In the genomic region with DNA sequence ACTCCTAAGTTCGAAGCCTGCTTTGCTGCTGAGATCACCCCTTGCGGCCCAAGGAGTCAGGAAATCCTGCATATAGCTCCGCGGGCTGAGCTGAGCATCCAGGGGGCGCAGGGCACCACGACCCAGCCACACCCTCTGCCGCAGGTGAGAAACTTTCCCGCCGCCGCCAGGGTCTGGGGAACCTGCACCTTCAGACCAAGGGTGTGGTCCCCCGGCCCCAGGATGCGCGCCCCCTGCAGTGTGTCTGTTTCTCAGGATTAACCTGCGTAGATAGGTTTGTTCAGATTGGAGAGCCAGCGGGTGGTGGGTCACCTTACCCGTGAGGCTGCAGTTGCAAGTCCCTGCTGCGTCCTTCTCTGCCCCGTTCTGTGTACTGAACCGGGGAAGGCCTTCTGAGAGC, we compare ENCODE assay signal across 8 mouse cellular contexts. TPM values are rescaled to one million over a fixed set of nuclear protein-coding genes. Genes with fewer than 3 reads are reported as not detected.
DNase-seq lines count a peak whose midpoint lies in the region; ATAC-seq and TF ChIP-seq lines count a peak whose summit lies in the region.

No protein-coding gene starts in this region.

- H3K4me1 ChIP-seq in kidney, postnatal 0 days (replicated peaks; ENCODE audit: insufficient read depth, low read length), result peaks cover 9% of the 10 kb centered on the region; the same call in 1 of the 2 replicates
- peaks cover 2 to 8% of the 10 kb centered on the region in 2 experiments; a peak in 3 of 4 replicates for H3K4me1 ChIP-seq in ES-E14 (ENCODE audit: control insufficient read depth in 2 of 2, insufficient read depth in 2 of 2, low read length in 2 of 2, poor library complexity in 1 of 2)
- H3K4me1 ChIP-seq in hindbrain, embryonic 12.5 days, result peaks cover 13% of the 10 kb centered on the region
- H3K4me1 ChIP-seq in midbrain, embryonic 12.5 days, result peaks cover 9% of the 10 kb centered on the region; the same call in 1 of the 2 replicates

- DNase-seq in kidney, postnatal 0 days (ENCODE audit: low spot score), result no peak
- DNase-seq in kidney, adult 8-10 months, result no peak
- DNase-seq in ES-E14 (ENCODE audit: low read depth, low spot score), result peak; percentile 17
- peak; percentile 14 to 23 for DNase-seq in cerebellum, postnatal 4 days (ENCODE audit: low spot score in 2 of 2)
- DNase-seq in embryo, embryonic 9.5 days (ENCODE audit: extremely low spot score), result no peak
- DNase-seq in c-Kit-positive CD71-positive TER-119-positive erythroid progenitor cells, embryonic 14.5 days (ENCODE audit: low spot score), result no peak

- no peaks in the 10 kb centered on the region for H3K9me3 ChIP-seq in kidney, postnatal 0 days (replicated peaks; ENCODE audit: low read length)
- H3K9me3 ChIP-seq in ES-E14 (ENCODE audit: control insufficient read depth, insufficient read depth, low read depth, low read length), result no peaks in the 10 kb centered on the region
- no peaks in the 10 kb centered on the region for H3K9me3 ChIP-seq in hindbrain, embryonic 12.5 days (replicated peaks)
- H3K9me3 ChIP-seq in midbrain, embryonic 12.5 days, result no peaks in the 10 kb centered on the region

- no peak for TF ChIP-seq CTCF in kidney, postnatal 0 days (IDR thresholded peaks at IDR 0.05; ENCODE audit: low read depth)

- WGBS in kidney, postnatal 0 days, result under 1% methylated on average over 19 of the region's 19 CpGs
- under 1% methylated on average over 19 of the region's 19 CpGs for WGBS in hindbrain, embryonic 12.5 days
- 3% methylated on average over 19 of the region's 19 CpGs for WGBS in midbrain, embryonic 12.5 days

- in situ Hi-C loops in ES-E14 (cut with MboI; ENCODE audit: low sequenced_read_pairs in 2 of 2, unreplicated experiment in 2 of 2), result no loop called here

- peak overlapping the region; percentile 32 for H3K4me3 ChIP-seq in kidney, postnatal 0 days (replicated peaks; ENCODE audit: low read depth, low read length)
- H3K4me3 ChIP-seq in ES-E14 (ENCODE audit: insufficient read depth in 1 of 2, low read depth in 1 of 2, low read length in 2 of 2, poor library complexity in 1 of 2, severe bottlenecking in 1 of 2), result peak overlapping the region; percentile 43 to 60
- H3K4me3 ChIP-seq in hindbrain, embryonic 12.5 days, result peak overlapping the region; percentile 32
- peak overlapping the region; percentile 30 for H3K4me3 ChIP-seq in midbrain, embryonic 12.5 days

- no peak for ATAC-seq in kidney, postnatal 0 days (replicated peaks; ENCODE audit: low FRiP score, low read depth)
- peak; percentile 61 for ATAC-seq in hindbrain, embryonic 12.5 days (ENCODE audit: low FRiP score)
- peak; percentile 50; the same call in 1 of the 2 replicates for ATAC-seq in midbrain, embryonic 12.5 days (ENCODE audit: low FRiP score, low read depth)

- no peaks in the 10 kb centered on the region for H3K36me3 ChIP-seq in kidney, postnatal 0 days (ENCODE audit: insufficient read depth, low read length)
- H3K36me3 ChIP-seq in ES-E14 (ENCODE audit: control insufficient read depth, insufficient read depth, low read length, poor library complexity, severe bottlenecking), result no peaks in the 10 kb centered on the region
- H3K36me3 ChIP-seq in hindbrain, embryonic 12.5 days, result no peaks in the 10 kb centered on the region
- no peaks in the 10 kb centered on the region for H3K36me3 ChIP-seq in midbrain, embryonic 12.5 days

- H3K9ac ChIP-seq in kidney, postnatal 0 days (ENCODE audit: low read depth, low read length), result no peak overlapping the region
- H3K9ac ChIP-seq in ES-E14 (ENCODE audit: insufficient read depth, low read depth, low read length, poor library complexity, severe bottlenecking), result no peak overlapping the region
- H3K9ac ChIP-seq in hindbrain, embryonic 12.5 days, result no peak overlapping the region
- H3K9ac ChIP-seq in midbrain, embryonic 12.5 days (replicated peaks), result no peak overlapping the region; the same call in 1 of the 2 replicates

- H3K27me3 ChIP-seq in kidney, postnatal 0 days (ENCODE audit: insufficient read depth, low read length), result peaks cover 18% of the 10 kb centered on the region
- peaks cover 40% of the 10 kb centered on the region for H3K27me3 ChIP-seq in hindbrain, embryonic 12.5 days
- peaks cover 38% of the 10 kb centered on the region for H3K27me3 ChIP-seq in midbrain, embryonic 12.5 days

- peak overlapping the region; percentile 63 for H3K4me2 ChIP-seq in kidney, postnatal 0 days (ENCODE audit: low read length)
- peak overlapping the region; percentile 66 for H3K4me2 ChIP-seq in hindbrain, embryonic 12.5 days (replicated peaks)
- peak overlapping the region; percentile 54 for H3K4me2 ChIP-seq in midbrain, embryonic 12.5 days (replicated peaks)

- no peak overlapping the region for H3K27ac ChIP-seq in kidney, postnatal 0 days
- no peak overlapping the region for H3K27ac ChIP-seq in ES-E14 (ENCODE audit: insufficient read depth, low read depth, low read length, poor library complexity, severe bottlenecking)
- H3K27ac ChIP-seq in hindbrain, embryonic 12.5 days, result no peak overlapping the region
- H3K27ac ChIP-seq in midbrain, embryonic 12.5 days (replicated peaks), result no peak overlapping the region

TF ChIP-seq in ES-E14, 5 proteins besides CTCF, POLR2A, EP300 and RAD21:
- no peak for TF ChIP-seq HCFC1 (IDR thresholded peaks at IDR 0.05; ENCODE audit: borderline replicate concordance, insufficient read depth, low read length)
- TF ChIP-seq ZC3H11A (IDR thresholded peaks at IDR 0.05; ENCODE audit: borderline replicate concordance, low read depth, low read length), result no peak
- TF ChIP-seq ZNF384 (IDR thresholded peaks at IDR 0.05; ENCODE audit: low read depth, low read length), result no peak
- TF ChIP-seq MAFK (IDR thresholded peaks at IDR 0.05; ENCODE audit: insufficient read depth, low read depth, low read length), result no peak
- TF ChIP-seq CHD2 (IDR thresholded peaks at IDR 0.05; ENCODE audit: low read depth, low read length), result no peak

RNA-seq across cellular contexts. Expression of a gene that starts 0.4 kb away (rescaled TPM):
- 0.05 and 0.14 TPM in 2 replicates for polyA plus RNA-seq in kidney, postnatal 0 days (2015; fragmentation: Nextera tagmentation; extraction: Ambion mirVana)
- total RNA-seq in ES-E14 (2012; rRNA removed), result not detected in 2 replicates
- 0.35 and 0.59 TPM in 2 replicates for polyA plus RNA-seq in hindbrain, embryonic 12.5 days (2016; fragmentation: Nextera tagmentation; extraction: Ambion mirVana)
- polyA plus RNA-seq in midbrain, embryonic 12.5 days (2016; fragmentation: Nextera tagmentation; extraction: Ambion mirVana), result 0.09 TPM in 1 of 2 replicates, not detected in the other

Comparison
In these comparisons a context has a peak if more than half of its experiments do, and no peak if none do; other contexts are left out.
1. DNase-seq: peak in ES-E14 (single experiment) and cerebellum, postnatal 4 days (2 of 2); none in kidney, postnatal 0 days (single experiment), kidney, adult 8-10 months (0 of 2), embryo, embryonic 9.5 days (single experiment) and c-Kit-positive CD71-positive TER-119-positive erythroid progenitor cells, embryonic 14.5 days (single experiment).
2. Peak in every context shown above with its lines, with median percentiles within 50 percentile points of each other: H3K4me2 ChIP-seq and H3K4me3 ChIP-seq.